Mouse (Mus musculus) lung, adult 2 months (tissue): ENCODE results near the gene Rbms3.

ENCODE experiments used
- CTCF ChIP-seq: fragments of 200-500 bp; IDR thresholded peaks from 2 replicates; pipeline ENCODE4 v1.5.1; 2011; ENCODE audit warnings: mild to moderate bottlenecking, low read length, control low read depth; ENCODE audit not compliant: insufficient read depth
- POLR2A ChIP-seq: fragments of 200-500 bp; IDR thresholded peaks from 2 replicates; pipeline ENCODE4 v1.6.1; 2011; ENCODE audit warnings: low read depth, mild to moderate bottlenecking, control low read depth, low read length, borderline replicate concordance; ENCODE audit errors: extremely low read depth

DNA sequence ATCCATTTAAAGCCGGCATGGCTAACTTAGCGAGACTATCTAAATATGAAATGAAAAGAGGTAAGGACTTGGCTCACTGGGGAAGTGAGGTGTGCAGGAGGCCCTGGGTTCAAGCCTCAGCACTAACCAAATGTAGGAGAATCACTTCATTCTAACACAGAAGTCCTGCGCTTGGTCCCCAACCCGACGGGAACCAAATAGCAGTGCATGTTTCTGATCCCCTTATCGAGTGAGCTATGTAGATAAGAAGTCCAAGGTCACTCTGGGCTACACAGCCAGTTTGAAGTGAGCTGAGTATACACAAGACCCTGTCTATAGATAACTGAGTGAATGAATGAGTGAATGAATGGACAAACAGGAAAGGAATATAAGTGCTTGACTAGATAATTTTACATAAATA lies 508.1 kb downstream of the Rbms3 start:
- TF ChIP-seq CTCF = no peak
- no peak for TF ChIP-seq POLR2A
